Mouse (Mus musculus) adrenal gland, adult 2 months (tissue): ENCODE results near the gene Olfr248. TPM values are rescaled to one million over a fixed set of nuclear protein-coding genes. Genes with fewer than 3 reads are reported as not detected.
"Not testable (repeated sequence)": the region's sequence is repeated elsewhere in the genome, so short reads cannot be mapped to it uniquely, and the experiment has no call there.

Experiments used
- DNase-seq: peaks from one replicate; pipeline ENCODE4 v3.0.0; 2021
- long read RNA-seq: library from polyadenylated mRNA; stranded (forward); transcript quantifications from one replicate; pipeline ENCODE4 v2.0.0, GENCODE M21; 2021
- polyA plus RNA-seq: library from polyadenylated mRNA; depleted of rRNA; stranded (reverse); fragments of >200 nt; gene quantifications from 2 replicates; pipeline ENCODE4 v1.2.3, GENCODE M21; 2012; rRNA removed
- total RNA-seq, 2 experiments: library from RNA; stranded (reverse); gene quantifications; 2 replicates each; pipeline ENCODE4 v1.2.3; 2021

Gene Olfr248
- total RNA-seq (not detected), polyA plus RNA-seq (not detected in 2 replicates)
- long read RNA-seq: 0 reads

DNA sequence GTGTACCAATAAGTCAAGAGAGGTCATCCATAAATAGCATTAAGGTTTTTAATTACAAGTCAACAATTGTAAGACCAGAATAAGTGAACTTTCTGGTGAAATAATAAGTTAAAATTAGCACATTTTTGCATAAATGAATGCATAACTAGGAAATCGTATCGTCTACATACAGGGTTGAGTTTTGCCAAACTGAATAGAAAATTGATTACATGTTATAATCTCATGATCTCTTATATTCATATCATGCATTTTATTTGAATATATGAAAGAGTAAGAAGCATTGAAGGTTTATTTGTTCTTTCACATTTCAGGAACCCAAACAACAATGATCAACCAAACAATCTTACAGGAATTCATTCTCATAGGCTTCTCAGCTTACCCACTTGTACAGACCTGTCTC lies at the start of gene Olfr248:
Gene Olfr248 (plus strand): TSS at position 301 of the 400 bp plus-strand sequence.
- no peak for DNase-seq

DNA sequence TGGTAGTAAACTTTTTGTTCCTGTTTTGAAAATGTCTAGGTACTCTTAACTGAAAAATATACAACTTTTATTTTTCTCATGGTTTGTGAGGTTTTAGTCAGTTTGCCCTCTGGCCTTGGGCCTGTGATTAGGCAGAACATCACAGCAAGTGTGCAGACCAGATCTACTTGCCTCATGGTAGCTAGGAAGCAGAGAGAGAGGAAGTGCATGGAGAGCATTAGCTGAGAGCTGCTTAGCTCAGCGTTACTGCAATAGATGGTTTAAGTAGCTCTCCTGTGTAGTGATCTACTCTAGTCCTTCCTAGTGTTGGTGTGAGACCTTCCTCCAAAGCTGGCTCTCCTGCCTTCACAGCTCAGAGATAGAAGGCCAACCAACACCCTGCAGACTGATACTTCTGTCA lies 37.2 kb upstream of the Olfr248 start:
- DNase-seq: not testable (repeated sequence)

DNA sequence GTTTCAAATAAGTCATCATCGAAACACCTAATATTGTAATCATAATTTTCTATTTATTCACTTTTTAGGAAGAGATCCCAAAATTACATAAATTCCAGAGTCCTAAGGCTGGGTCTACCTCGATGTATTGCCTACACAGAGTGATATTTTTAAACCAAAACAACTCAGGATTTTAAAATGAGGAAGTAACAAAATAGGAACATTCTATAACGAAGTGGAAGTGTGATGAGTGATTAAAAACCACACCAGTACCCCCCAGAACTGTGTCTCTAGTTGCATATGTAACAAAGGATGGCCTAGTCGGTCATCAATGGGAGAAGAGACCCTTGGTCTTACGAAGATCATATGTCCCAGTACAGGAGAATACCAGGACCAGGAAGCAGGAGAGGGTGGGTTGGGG lies 36.2 kb upstream of the Olfr248 start:
- no peak for DNase-seq

GRCm38 (mm10) chr1:174364882-174365451 lies 25.9 kb upstream of the Olfr248 start, which contains the start of gene Olfr417:
Gene Olfr417 (plus strand): TSS chr1:174365122.
- DNase-seq: no peak

DNA sequence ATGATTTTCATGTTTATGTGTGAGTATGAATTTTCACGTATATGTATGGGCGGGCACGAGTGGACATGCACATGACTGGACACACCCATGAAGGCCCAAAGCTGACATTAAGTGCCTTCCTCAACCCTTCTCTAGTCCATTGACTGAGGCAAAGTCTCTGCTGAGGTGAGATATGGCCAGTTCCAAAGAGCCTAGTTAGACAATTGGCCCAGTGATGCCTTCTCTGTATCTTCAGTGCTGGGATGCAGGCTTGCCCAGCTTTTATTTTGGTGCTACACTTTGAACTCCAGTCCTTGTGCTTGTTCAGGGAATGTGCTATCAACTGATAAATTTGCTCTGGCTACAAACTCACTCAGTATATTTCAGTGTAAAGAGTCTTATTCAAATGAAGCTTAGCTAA lies 17.0 kb upstream of the Olfr248 start:
- DNase-seq: no peak

- no peak for DNase-seq
Observed at GRCm38 (mm10) chr1:174422959-174423358, 32.1 kb downstream of the Olfr248 start.

GRCm38 (mm10) chr1:174423764-174424163 lies 32.9 kb downstream of the Olfr248 start, which contains the start of gene Olfr414:
Gene Olfr414 (plus strand): TSS chr1:174424064.
- DNase-seq: no peak

DNA sequence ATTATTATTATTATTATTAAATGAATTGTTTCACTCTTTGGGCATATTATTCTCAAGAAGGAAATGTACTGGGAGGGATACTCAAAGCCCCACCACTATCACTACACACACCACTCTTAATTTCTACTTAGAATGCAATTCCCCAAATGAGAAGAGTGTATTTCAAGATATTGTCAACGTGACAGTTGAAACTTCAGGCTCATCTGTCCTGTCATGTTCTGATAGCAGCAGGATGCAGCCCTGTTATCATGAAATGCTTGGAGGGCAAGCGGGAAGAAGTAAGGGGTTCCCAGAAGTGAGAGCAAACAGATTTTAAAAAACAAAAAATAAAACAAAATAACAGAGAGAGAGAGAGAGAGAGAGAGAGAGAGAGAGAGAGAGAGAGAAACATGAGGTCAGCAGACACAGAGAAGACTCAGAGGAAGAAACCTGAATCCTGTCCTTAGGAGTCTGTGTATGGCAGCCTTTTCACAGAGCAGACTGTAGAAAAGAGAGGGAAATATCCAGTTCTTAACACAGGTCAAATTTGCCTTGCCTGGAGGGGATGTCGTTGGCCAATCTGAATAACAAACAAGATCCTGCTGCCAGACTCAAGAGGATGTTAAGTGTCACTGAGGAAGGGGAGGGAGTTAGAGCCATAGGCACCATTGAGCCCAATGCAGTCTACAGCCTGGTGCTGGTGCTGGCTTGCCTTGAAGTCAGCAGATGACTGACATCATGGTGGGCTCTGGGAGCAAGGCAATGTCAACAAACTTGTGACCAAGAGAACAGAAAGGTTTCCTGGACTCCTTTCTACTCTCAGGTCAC lies 35.5 kb downstream of the Olfr248 start:
- no peak for DNase-seq

- DNase-seq: no peak
Observed at GRCm38 (mm10) chr1:174427402-174427801, 36.6 kb downstream of the Olfr248 start.

GRCm38 (mm10) chr1:174428407-174428806 lies 37.6 kb downstream of the Olfr248 start:
- no peak for DNase-seq

DNA sequence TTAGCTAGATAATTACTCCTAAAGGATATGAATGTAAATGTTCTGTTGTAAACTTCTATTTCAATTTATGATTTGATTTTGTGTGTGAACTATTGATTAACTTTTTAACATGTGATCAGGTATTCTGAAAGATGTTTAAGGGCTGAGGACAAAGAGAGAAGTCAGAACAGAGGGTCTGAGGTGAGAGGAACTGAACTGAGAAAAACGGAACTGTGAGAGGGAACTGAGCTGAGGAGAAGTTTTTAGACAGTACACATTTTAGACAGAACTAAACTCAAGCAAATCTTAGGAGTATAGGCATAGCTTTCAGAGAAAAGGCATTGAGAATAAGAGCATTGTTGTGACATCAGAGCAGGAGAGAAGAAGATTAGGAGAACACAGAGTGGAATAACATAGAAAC lies 43.3 kb downstream of the Olfr248 start:
- no peak for DNase-seq

Other genes starting within 250 kb of the Olfr248 start
- not detected for gene Olfr420, start 235.4 kb upstream of the Olfr248 start, total RNA-seq
- gene Olfr420, start 235.4 kb upstream of the Olfr248 start, polyA plus RNA-seq: not detected in 2 replicates
- gene Spta1, start 218.3 kb upstream of the Olfr248 start, total RNA-seq: under 1 TPM; 0.46 to 0.52 TPM
- 0.02 TPM in 1 of 2 replicates, not detected in the other for gene Spta1, start 218.3 kb upstream of the Olfr248 start, polyA plus RNA-seq
- not detected for gene Olfr419, start 139.0 kb upstream of the Olfr248 start, total RNA-seq
- not detected in 2 replicates for gene Olfr419, start 139.0 kb upstream of the Olfr248 start, polyA plus RNA-seq
- gene Mptx1, start 60.5 kb upstream of the Olfr248 start, total RNA-seq: not detected
- not detected in 2 replicates for gene Mptx1, start 60.5 kb upstream of the Olfr248 start, polyA plus RNA-seq
- not detected for gene Olfr417, start 25.9 kb upstream of the Olfr248 start, total RNA-seq
- not detected in 2 replicates for gene Olfr417, start 25.9 kb upstream of the Olfr248 start, polyA plus RNA-seq
- gene Olfr414, start 33.0 kb downstream of the Olfr248 start, total RNA-seq: not detected
- gene Olfr414, start 33.0 kb downstream of the Olfr248 start, polyA plus RNA-seq: not detected in 2 replicates
- gene Olfr220, start 51.0 kb downstream of the Olfr248 start, total RNA-seq: not detected
- not detected in 2 replicates for gene Olfr220, start 51.0 kb downstream of the Olfr248 start, polyA plus RNA-seq
- gene Fmn2, start 110.8 kb downstream of the Olfr248 start, total RNA-seq: 1 to 10 TPM; 3.9 TPM
- 0.45 and 0.52 TPM in 2 replicates for gene Fmn2, start 110.8 kb downstream of the Olfr248 start, polyA plus RNA-seq